Mouse (Mus musculus) testis, adult 2 months (tissue): Measurements from ENCODE around the gene Ngfr.

Source experiments
- CTCF ChIP-seq: fragments of 200-500 bp; IDR thresholded peaks from 2 replicates; pipeline ENCODE4 v1.5.1; 2012; ENCODE audit warnings: low read depth, mild to moderate bottlenecking, inconsistent platforms, low read length, moderate library complexity; ENCODE audit not compliant: control insufficient read depth, insufficient read depth, insufficient replicate concordance
- POLR2A ChIP-seq: fragments of 200-500 bp; IDR thresholded peaks from 2 replicates; pipeline ENCODE4 v1.6.1; 2012; ENCODE audit warnings: low read depth, mild to moderate bottlenecking, inconsistent platforms, low read length, moderate library complexity; ENCODE audit not compliant: control insufficient read depth

DNA sequence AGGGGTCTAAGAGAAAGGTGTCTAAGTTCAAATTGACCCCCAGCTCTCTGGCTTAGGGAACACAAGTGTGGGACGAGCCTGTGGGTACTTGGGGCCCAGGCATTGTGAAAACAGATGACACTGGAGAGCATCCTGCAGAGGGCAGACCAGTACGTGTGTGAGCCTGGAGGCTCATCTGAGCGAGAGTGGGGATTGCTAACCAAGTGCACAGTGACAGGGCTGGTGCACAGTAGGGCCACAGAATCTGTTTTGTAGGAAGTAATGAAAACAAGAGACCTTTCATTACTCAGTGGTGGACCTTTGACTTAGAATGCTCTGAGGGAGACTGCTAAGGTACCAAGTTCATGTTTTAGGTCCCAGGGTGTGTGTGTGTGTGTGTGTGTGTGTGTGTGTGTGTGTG is 67.5 kb downstream of the Ngfr start:
- TF ChIP-seq POLR2A (no peak), CTCF (no peak)
